Mouse (Mus musculus): ENCODE measurements at regions not wholly inside any gene's neighbourhood (a gene's known extent, or its start where the extent isn't known, plus 50 kb on each side); places are given as distances from the start of the nearest gene placed in this dataset.

DNA sequence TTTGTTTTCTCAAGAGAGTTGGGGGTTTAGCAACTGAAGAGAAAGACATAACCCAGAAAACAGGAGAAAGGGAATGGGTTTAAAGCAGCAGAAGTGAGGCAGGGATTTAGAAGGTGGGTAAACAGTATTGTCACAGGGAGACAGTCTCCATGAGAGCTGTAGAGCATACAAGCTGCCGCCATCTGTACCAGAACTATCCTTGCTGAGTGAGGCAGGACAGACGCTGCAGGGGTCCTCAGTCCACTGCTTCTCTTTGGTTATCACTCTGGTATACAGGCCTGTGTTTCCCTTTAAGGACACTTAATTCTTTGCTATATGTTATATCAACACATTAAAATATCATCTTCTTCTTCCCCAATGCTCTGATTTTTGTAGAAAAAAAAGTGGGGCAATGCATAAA lies 548.0 kb upstream of the Klf6 start:
- Histone ChIP-seq H3K4me1 (ENCODE audit: control insufficient read depth, insufficient read depth, low read length) (no peaks in the 10 kb centered on the region), H3K9ac (ENCODE audit: low read length) (no peak overlapping the region), H3K36me3 (ENCODE audit: control insufficient read depth, insufficient read depth, low read length) (no peaks in the 10 kb centered on the region), H3K4me2 (ENCODE audit: low read depth, low read length) (no peak overlapping the region), H3K9me3 (replicated peaks; ENCODE audit: control insufficient read depth, low read length) (no peaks in the 10 kb centered on the region), H3K27ac (ENCODE audit: low read length) (no peak overlapping the region), H3K4me3 (replicated peaks; ENCODE audit: low read length) (no peak overlapping the region), H3K27me3 (ENCODE audit: control insufficient read depth, insufficient read depth, low read length) (no peaks in the 10 kb centered on the region)
- WGBS, result 46% methylated on average over 2 of the region's 2 CpGs
- no peak for ATAC-seq (ENCODE audit: insufficient read depth, low FRiP score)

DNA sequence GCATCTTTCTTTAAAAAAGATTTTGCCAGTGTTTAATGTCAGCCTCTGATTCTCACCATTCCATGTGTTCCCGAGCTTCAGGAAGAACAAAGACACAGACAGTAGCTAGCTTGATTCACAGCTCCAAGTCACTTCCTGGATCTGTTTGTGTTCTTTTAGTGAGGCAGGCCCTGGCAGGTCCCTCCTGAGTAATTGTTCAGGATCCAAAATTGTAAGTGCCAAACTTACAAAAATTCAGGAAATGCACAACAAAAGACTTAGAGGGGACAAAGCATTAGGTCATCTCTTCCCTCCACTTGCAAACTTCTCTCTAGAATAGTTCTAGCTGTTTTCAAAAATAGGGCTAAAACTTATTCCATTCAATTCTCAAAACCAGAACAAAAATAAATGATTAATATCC lies 546.3 kb upstream of the Klf6 start:
- Histone ChIP-seq H3K9me3 (replicated peaks; ENCODE audit: control insufficient read depth, low read length) (no peaks in the 10 kb centered on the region), H3K36me3 (ENCODE audit: control insufficient read depth, insufficient read depth, low read length) (no peaks in the 10 kb centered on the region), H3K4me3 (replicated peaks; ENCODE audit: low read length) (no peak overlapping the region), H3K4me2 (ENCODE audit: low read depth, low read length) (no peak overlapping the region), H3K9ac (ENCODE audit: low read length) (no peak overlapping the region), H3K27me3 (ENCODE audit: control insufficient read depth, insufficient read depth, low read length) (no peaks in the 10 kb centered on the region), H3K4me1 (ENCODE audit: control insufficient read depth, insufficient read depth, low read length) (no peaks in the 10 kb centered on the region), H3K27ac (ENCODE audit: low read length) (no peak overlapping the region)
- ATAC-seq (ENCODE audit: insufficient read depth, low FRiP score), result no peak
- WGBS, result 50% methylated on average over 1 of the region's 1 CpGs

DNA sequence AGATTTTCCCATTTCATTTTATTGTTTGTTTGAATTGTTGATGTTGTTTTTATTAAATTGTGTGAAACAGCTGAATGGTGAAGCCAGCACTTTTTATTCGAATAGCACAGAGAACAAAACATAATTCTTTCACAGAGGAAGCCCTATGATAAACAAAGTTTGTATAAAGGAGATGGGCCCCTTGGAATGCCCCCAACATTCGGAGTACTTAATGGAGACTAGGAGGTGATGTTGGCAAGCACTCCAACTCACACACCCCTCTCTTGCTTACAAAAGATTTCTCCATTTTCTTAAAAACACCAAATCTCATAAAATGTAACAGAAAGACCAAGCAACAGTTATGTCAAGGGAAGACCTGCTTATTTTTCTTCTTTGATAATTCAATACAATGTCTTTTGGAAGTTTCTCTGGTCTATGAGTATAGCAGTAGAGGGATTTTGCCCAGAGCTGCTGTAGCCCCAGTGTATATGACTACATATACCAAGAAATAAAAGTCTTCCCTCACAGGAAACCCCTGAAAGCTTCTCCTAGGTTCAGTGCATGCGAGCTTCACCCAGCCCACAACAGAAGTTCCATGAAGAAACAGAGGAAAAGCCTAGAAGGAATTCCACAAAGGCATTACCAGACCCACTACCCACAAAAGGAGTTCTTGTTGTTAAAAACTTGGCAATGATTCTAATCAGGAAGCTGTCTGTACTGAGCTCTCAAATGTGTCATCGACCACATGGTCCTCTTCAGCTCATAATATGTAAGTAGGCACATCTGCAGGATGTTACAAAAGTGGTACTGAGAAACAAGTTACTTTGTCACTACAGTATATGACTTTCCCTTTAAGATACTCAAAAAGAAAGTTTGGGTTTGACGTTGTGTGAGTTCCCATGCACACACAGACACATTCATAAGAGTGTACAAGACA lies 543.1 kb upstream of the Klf6 start:
- H3K36me3 ChIP-seq (ENCODE audit: control insufficient read depth, insufficient read depth, low read length), result no peaks in the 10 kb centered on the region
- H3K4me2 ChIP-seq (ENCODE audit: low read depth, low read length), result no peak overlapping the region
- ATAC-seq (ENCODE audit: insufficient read depth, low FRiP score), result no peak
- H3K4me3 ChIP-seq (replicated peaks; ENCODE audit: low read length), result no peak overlapping the region
- no peaks in the 10 kb centered on the region for H3K27me3 ChIP-seq (ENCODE audit: control insufficient read depth, insufficient read depth, low read length)
- 57% methylated on average over 5 of the region's 5 CpGs for WGBS
- H3K4me1 ChIP-seq (ENCODE audit: control insufficient read depth, insufficient read depth, low read length), result no peaks in the 10 kb centered on the region
- H3K9ac ChIP-seq (ENCODE audit: low read length), result no peak overlapping the region
- no peaks in the 10 kb centered on the region for H3K9me3 ChIP-seq (replicated peaks; ENCODE audit: control insufficient read depth, low read length)
- H3K27ac ChIP-seq (ENCODE audit: low read length), result no peak overlapping the region

DNA sequence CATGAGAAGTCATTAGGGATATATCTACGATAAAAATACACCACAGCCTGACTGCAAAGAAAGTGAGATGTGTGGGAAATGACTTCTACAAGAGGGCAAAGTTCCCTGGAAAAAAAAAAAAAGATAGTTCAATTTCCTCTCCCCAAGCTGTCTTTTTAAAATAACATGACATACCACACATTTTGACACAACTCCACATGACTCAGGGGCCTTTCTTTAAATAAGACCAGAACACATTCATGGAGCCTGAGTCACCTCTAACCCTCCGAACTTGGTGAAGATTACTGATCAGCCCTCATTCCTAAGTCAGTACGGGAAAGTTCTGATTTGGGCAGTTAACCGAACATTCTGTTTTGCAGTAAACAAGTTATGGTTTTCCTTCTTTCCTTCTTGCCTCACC lies 515.6 kb upstream of the Klf6 start:
- no peak overlapping the region for H3K4me2 ChIP-seq (ENCODE audit: low read depth, low read length)
- H3K27me3 ChIP-seq (ENCODE audit: control insufficient read depth, insufficient read depth, low read length), result no peaks in the 10 kb centered on the region
- no peaks in the 10 kb centered on the region for H3K4me1 ChIP-seq (ENCODE audit: control insufficient read depth, insufficient read depth, low read length)
- H3K36me3 ChIP-seq (ENCODE audit: control insufficient read depth, insufficient read depth, low read length), result no peaks in the 10 kb centered on the region
- H3K27ac ChIP-seq (ENCODE audit: low read length), result no peak overlapping the region
- ATAC-seq (ENCODE audit: insufficient read depth, low FRiP score), result no peak
- H3K4me3 ChIP-seq (replicated peaks; ENCODE audit: low read length), result no peak overlapping the region
- H3K9ac ChIP-seq (ENCODE audit: low read length), result no peak overlapping the region
- H3K9me3 ChIP-seq (replicated peaks; ENCODE audit: control insufficient read depth, low read length), result no peaks in the 10 kb centered on the region
- 43% methylated on average over 4 of the region's 4 CpGs for WGBS

DNA sequence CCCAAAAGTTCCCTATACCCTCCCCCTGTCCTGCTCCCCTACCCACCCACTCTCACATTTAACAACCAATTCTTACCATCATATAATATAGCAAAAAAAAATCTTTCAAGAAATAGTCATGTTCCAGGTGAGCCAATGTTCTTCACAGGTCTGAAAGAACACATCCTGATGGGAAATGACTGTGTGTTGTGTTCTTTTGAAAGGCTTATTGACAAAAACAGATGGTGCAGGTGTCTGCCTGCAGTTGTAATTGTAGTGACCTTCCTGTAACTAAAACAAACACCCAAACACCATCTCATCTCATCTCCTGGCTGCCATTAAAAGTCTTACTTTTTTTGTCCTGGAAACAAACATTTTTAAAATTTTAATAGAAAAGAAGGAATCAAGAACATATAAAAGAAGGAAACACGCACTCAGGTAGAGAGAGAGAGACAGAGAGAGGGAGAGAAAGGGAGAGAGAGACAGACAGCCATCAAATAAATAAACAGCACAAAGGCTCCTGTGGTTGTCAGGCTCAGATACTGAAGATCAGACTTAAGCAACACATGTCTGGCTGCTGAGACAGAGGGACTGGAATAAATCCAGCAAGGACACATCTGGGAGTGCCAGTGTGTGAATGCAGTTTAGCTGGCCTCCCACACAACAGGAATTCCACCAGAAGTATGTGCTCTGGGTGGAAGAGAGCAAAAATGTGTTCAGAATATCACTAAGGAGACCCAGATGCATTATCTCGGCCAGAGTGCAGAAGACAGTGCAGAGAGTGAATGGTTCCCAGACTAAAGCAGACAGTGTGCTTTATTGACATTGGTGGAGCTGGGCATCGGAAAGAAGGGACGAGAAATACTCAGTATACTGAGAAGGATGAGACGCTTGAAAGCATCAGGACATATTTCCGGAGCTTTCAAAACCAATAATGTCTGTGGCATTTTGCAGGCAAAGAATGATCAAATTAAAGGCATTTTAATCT lies 513.5 kb upstream of the Klf6 start:
- Histone ChIP-seq H3K4me1 (ENCODE audit: control insufficient read depth, insufficient read depth, low read length) (no peaks in the 10 kb centered on the region), H3K4me2 (ENCODE audit: low read depth, low read length) (no peak overlapping the region), H3K9ac (ENCODE audit: low read length) (no peak overlapping the region), H3K27me3 (ENCODE audit: control insufficient read depth, insufficient read depth, low read length) (no peaks in the 10 kb centered on the region), H3K4me3 (replicated peaks; ENCODE audit: low read length) (no peak overlapping the region), H3K27ac (ENCODE audit: low read length) (no peak overlapping the region), H3K9me3 (replicated peaks; ENCODE audit: control insufficient read depth, low read length) (no peaks in the 10 kb centered on the region), H3K36me3 (ENCODE audit: control insufficient read depth, insufficient read depth, low read length) (no peaks in the 10 kb centered on the region)
- no peak for ATAC-seq (ENCODE audit: insufficient read depth, low FRiP score)
- WGBS, result 44% methylated on average over 6 of the region's 6 CpGs

DNA sequence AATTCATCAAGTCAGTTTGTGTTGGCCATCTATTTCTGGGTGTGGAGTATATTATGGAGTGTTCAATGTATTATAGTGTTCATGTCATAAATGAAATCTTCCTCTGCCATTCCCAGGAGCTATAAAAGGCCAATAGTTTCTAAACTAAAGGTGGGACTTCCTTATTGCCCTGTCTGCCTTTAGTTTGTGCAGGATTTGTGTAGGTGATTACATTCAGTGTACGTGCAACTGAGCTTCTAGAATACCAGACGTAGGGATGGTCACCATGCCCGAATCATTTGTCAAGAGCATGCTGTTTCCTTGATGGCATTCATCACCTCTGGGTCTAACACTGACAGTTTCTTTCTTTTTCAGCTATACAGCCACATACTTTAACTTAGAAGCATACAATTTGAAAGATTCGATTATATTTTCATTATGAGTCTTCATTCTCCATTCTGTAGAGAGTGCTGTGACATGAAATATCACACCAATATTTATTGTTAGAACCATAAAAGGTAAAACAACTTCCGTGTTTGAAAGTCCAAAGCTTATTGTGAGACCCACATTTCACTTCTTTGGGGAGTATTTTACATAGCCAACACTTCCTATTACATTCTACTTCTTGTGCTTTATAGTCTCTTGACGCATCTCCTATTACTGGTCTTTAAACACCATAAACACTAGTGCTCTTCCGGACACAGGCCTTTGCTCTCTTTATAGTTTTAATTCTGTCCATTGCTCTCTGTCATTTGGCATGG lies 494.1 kb upstream of the Klf6 start:
- H3K27me3 ChIP-seq (ENCODE audit: control insufficient read depth, insufficient read depth, low read length), result no peaks in the 10 kb centered on the region
- H3K9ac ChIP-seq (ENCODE audit: low read length), result no peak overlapping the region
- no peak overlapping the region for H3K4me3 ChIP-seq (replicated peaks; ENCODE audit: low read length)
- H3K9me3 ChIP-seq (replicated peaks; ENCODE audit: control insufficient read depth, low read length), result no peaks in the 10 kb centered on the region
- H3K36me3 ChIP-seq (ENCODE audit: control insufficient read depth, insufficient read depth, low read length), result no peaks in the 10 kb centered on the region
- H3K4me1 ChIP-seq (ENCODE audit: control insufficient read depth, insufficient read depth, low read length), result no peaks in the 10 kb centered on the region
- H3K27ac ChIP-seq (ENCODE audit: low read length), result no peak overlapping the region
- ATAC-seq (ENCODE audit: insufficient read depth, low FRiP score), result no peak
- no peak overlapping the region for H3K4me2 ChIP-seq (ENCODE audit: low read depth, low read length)
- 83% methylated on average over 7 of the region's 7 CpGs for WGBS

DNA sequence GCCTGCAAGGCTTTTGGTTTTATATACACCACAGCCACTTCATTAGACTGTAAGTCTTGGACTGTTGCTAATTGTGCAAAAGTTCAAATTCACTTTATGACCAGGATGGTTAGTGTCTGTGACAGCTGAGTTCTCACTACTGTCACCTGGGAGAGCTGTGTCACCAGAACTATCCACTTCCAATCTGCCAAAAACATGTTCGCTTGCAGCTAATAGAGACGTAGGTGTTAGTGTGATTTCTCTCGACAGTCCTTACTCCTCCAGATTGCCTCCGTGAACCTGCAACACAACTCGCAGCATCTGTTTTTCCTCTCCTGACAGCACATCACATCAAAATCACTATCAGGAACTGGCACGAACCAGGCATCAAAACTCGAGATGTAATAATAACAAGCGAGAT lies 491.3 kb upstream of the Klf6 start:
- H3K9ac ChIP-seq (ENCODE audit: low read length), result no peak overlapping the region
- WGBS, result 61% methylated on average over 8 of the region's 8 CpGs
- no peak overlapping the region for H3K4me3 ChIP-seq (replicated peaks; ENCODE audit: low read length)
- H3K4me2 ChIP-seq (ENCODE audit: low read depth, low read length), result no peak overlapping the region
- no peaks in the 10 kb centered on the region for H3K4me1 ChIP-seq (ENCODE audit: control insufficient read depth, insufficient read depth, low read length)
- no peak overlapping the region for H3K27ac ChIP-seq (ENCODE audit: low read length)
- H3K36me3 ChIP-seq (ENCODE audit: control insufficient read depth, insufficient read depth, low read length), result no peaks in the 10 kb centered on the region
- no peaks in the 10 kb centered on the region for H3K9me3 ChIP-seq (replicated peaks; ENCODE audit: control insufficient read depth, low read length)
- H3K27me3 ChIP-seq (ENCODE audit: control insufficient read depth, insufficient read depth, low read length), result no peaks in the 10 kb centered on the region
- no peak for ATAC-seq (ENCODE audit: insufficient read depth, low FRiP score)

DNA sequence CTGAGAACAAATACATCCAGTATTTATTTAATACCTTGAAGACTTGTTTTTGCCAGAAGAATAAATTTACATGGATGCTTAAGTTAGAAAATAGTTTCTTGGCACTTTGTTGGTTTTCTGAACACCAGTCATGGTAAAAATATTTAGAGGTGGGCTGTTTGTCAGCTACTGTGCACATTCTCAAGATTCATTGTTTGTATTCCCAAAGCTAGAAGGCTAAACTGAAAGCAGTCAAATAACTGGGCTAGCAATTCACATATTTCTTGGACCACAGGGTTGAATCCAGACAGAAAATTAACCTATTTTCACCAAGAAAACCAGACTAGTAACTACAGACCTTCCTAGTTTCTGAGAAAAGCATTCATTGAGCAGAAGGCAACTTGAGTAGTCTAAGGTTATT lies 488.1 kb upstream of the Klf6 start:
- Histone ChIP-seq H3K4me2 (ENCODE audit: low read depth, low read length) (no peak overlapping the region), H3K9ac (ENCODE audit: low read length) (no peak overlapping the region), H3K36me3 (ENCODE audit: control insufficient read depth, insufficient read depth, low read length) (no peaks in the 10 kb centered on the region), H3K27me3 (ENCODE audit: control insufficient read depth, insufficient read depth, low read length) (no peaks in the 10 kb centered on the region), H3K4me1 (ENCODE audit: control insufficient read depth, insufficient read depth, low read length) (no peaks in the 10 kb centered on the region), H3K27ac (ENCODE audit: low read length) (no peak overlapping the region), H3K4me3 (replicated peaks; ENCODE audit: low read length) (no peak overlapping the region), H3K9me3 (replicated peaks; ENCODE audit: control insufficient read depth, low read length) (no peaks in the 10 kb centered on the region)
- ATAC-seq (ENCODE audit: insufficient read depth, low FRiP score), result no peak
